11 mouse cellular contexts compared by ENCODE assay signal in genomic region chr2:4449860-4450480, GRCm38 (mm10).
DNase-seq lines count a peak whose midpoint lies in the region; ATAC-seq and TF ChIP-seq lines count a peak whose summit lies in the region.
"Had no signal": no experiment of that assay in that cellular context is flagged by ENCODE, and none has a peak within 500 bp of the region (broad histone marks: within the 10 kb centered on the region; RNA-seq: fewer than 3 reads in every experiment).

No protein-coding gene starts in this region.

- H3K9me3 ChIP-seq in hindbrain, postnatal 0 days (ENCODE audit: low read length): no peaks in the 10 kb centered on the region
- H3K9me3 ChIP-seq in hindbrain, embryonic 10.5 days: no peaks in the 10 kb centered on the region
- no peaks in the 10 kb centered on the region for H3K9me3 ChIP-seq in lung, embryonic 14.5 days (ENCODE audit: low read depth, low read length)
- 0 out of 2 replicates have a peak, but pooled peaks cover 3% of the 10 kb centered on the region for H3K9me3 ChIP-seq in heart, embryonic 13.5 days
- H3K9me3 ChIP-seq in limb, embryonic 14.5 days (ENCODE audit: control insufficient read depth, low read length): no peaks in the 10 kb centered on the region

- no peak for TF ChIP-seq POLR2A in limb, embryonic 14.5 days (IDR thresholded peaks at IDR 0.05; ENCODE audit: borderline replicate concordance, extremely low read depth, insufficient read depth, insufficient read length)

- peak; percentile 33 for DNase-seq in hindbrain, postnatal 0 days (ENCODE audit: low spot score)
- DNase-seq in hindbrain, embryonic 10.5 days (ENCODE audit: low spot score): no peak
- DNase-seq in lung, embryonic 14.5 days: peak; percentile 84
- no peak for DNase-seq in lung, postnatal 25 days (ENCODE audit: low spot score)
- peak; percentile 57 for DNase-seq in limb, embryonic 14.5 days (ENCODE audit: low spot score)
- no peak for DNase-seq in left cerebral cortex, adult 18-20 months (ENCODE audit: low spot score in 2 of 2)
- DNase-seq in embryo, embryonic 10 days (ENCODE audit: low spot score): no peak
- DNase-seq: cerebellum, postnatal 25 days; midbrain, embryonic 14.5 days; thymus, adult 18-20 months had no signal

- no peaks in the 10 kb centered on the region for H3K27me3 ChIP-seq in hindbrain, postnatal 0 days (ENCODE audit: insufficient read depth, low read length)
- no peaks in the 10 kb centered on the region for H3K27me3 ChIP-seq in hindbrain, embryonic 10.5 days (ENCODE audit: insufficient read depth, poor library complexity, severe bottlenecking)
- H3K27me3 ChIP-seq in lung, embryonic 14.5 days (ENCODE audit: insufficient read depth, low read length): no peaks in the 10 kb centered on the region
- no peaks in the 10 kb centered on the region for H3K27me3 ChIP-seq in heart, embryonic 13.5 days (replicated peaks)
- H3K27me3 ChIP-seq in limb, embryonic 14.5 days (ENCODE audit: control insufficient read depth, insufficient read depth, low read length): no peaks in the 10 kb centered on the region

- no peak overlapping the region for H3K4me3 ChIP-seq in hindbrain, postnatal 0 days (ENCODE audit: low read length)
- no peak overlapping the region for H3K4me3 ChIP-seq in hindbrain, embryonic 10.5 days
- H3K4me3 ChIP-seq in lung, embryonic 14.5 days (ENCODE audit: low read depth, low read length): no peak overlapping the region
- H3K4me3 ChIP-seq in heart, embryonic 13.5 days: no peak overlapping the region
- H3K4me3 ChIP-seq in limb, embryonic 14.5 days (replicated peaks; ENCODE audit: low read length): no peak overlapping the region

- TF ChIP-seq CTCF in hindbrain, postnatal 0 days (IDR thresholded peaks at IDR 0.05; ENCODE audit: low read depth): no peak
- no peak for TF ChIP-seq CTCF in lung, embryonic 14.5 days (IDR thresholded peaks at IDR 0.05; ENCODE audit: low read depth)

- no peak for ATAC-seq in hindbrain, postnatal 0 days
- ATAC-seq in lung, embryonic 14.5 days (ENCODE audit: insufficient read depth): peak; percentile 35; the same call in 1 of the 2 replicates
- ATAC-seq in heart, embryonic 13.5 days (ENCODE audit: extremely low read depth, insufficient number of reproducible peaks, low FRiP score, low TSS enrichment): no peak
- no peak; the same call in 1 of the 2 replicates for ATAC-seq in limb, embryonic 14.5 days (ENCODE audit: low FRiP score, low read depth)

- H3K36me3 ChIP-seq in hindbrain, postnatal 0 days (ENCODE audit: insufficient read depth, low read length): no peaks in the 10 kb centered on the region
- peaks cover 15% of the 10 kb centered on the region for H3K36me3 ChIP-seq in hindbrain, embryonic 10.5 days
- H3K36me3 ChIP-seq in lung, embryonic 14.5 days (ENCODE audit: insufficient read depth): no peaks in the 10 kb centered on the region
- H3K36me3 ChIP-seq in heart, embryonic 13.5 days: no peaks in the 10 kb centered on the region
- 0 out of 2 replicates have a peak, but pooled peaks cover 5% of the 10 kb centered on the region for H3K36me3 ChIP-seq in limb, embryonic 14.5 days (ENCODE audit: control insufficient read depth, insufficient read depth, low read length)

- WGBS in hindbrain, postnatal 0 days: 64% methylated on average over 12 of the region's 12 CpGs
- WGBS in hindbrain, embryonic 10.5 days: 88% methylated on average over 12 of the region's 12 CpGs
- 59% methylated on average over 12 of the region's 12 CpGs for WGBS in lung, embryonic 14.5 days
- 56% methylated on average over 12 of the region's 12 CpGs for WGBS in heart, embryonic 13.5 days
- WGBS in limb, embryonic 14.5 days: 46% methylated on average over 12 of the region's 12 CpGs

- H3K27ac ChIP-seq in hindbrain, postnatal 0 days: no peak overlapping the region
- no peak overlapping the region for H3K27ac ChIP-seq in hindbrain, embryonic 10.5 days
- H3K27ac ChIP-seq in lung, embryonic 14.5 days (ENCODE audit: low read depth): no peak overlapping the region
- H3K27ac ChIP-seq in heart, embryonic 13.5 days (replicated peaks): 0 out of 2 replicates have a peak overlapping the region, but pooled peaks have one; percentile 34
- H3K27ac ChIP-seq in limb, embryonic 14.5 days (replicated peaks; ENCODE audit: low read depth, low read length): peak overlapping the region; percentile 45; the same call in 1 of the 2 replicates

- peaks cover 13% of the 10 kb centered on the region; the same call in 1 of the 2 replicates for H3K4me1 ChIP-seq in hindbrain, postnatal 0 days (ENCODE audit: insufficient read depth, low read length)
- H3K4me1 ChIP-seq in hindbrain, embryonic 10.5 days (replicated peaks): peaks cover 48% of the 10 kb centered on the region
- peaks cover 8% of the 10 kb centered on the region; the same call in 1 of the 2 replicates for H3K4me1 ChIP-seq in lung, embryonic 14.5 days (ENCODE audit: insufficient read depth)
- peaks cover 79% of the 10 kb centered on the region for H3K4me1 ChIP-seq in heart, embryonic 13.5 days
- peaks cover 47% of the 10 kb centered on the region for H3K4me1 ChIP-seq in limb, embryonic 14.5 days (ENCODE audit: control insufficient read depth, insufficient read depth, low read length)

- H3K4me2 ChIP-seq in hindbrain, postnatal 0 days (ENCODE audit: low read depth, low read length): no peak overlapping the region
- no peak overlapping the region for H3K4me2 ChIP-seq in lung, embryonic 14.5 days
- no peak overlapping the region for H3K4me2 ChIP-seq in heart, embryonic 13.5 days
- H3K4me2 ChIP-seq in limb, embryonic 14.5 days (replicated peaks; ENCODE audit: low read depth, low read length, severe bottlenecking): no peak overlapping the region

- no peak overlapping the region for H3K9ac ChIP-seq in hindbrain, postnatal 0 days (replicated peaks; ENCODE audit: low read length)
- H3K9ac ChIP-seq in lung, embryonic 14.5 days: no peak overlapping the region
- H3K9ac ChIP-seq in heart, embryonic 13.5 days: no peak overlapping the region
- no peak overlapping the region for H3K9ac ChIP-seq in limb, embryonic 14.5 days (ENCODE audit: low read depth, low read length, severe bottlenecking)

Comparison
In these comparisons a context has a peak if more than half of its experiments do, and no peak if none do; other contexts are left out.
1. DNase-seq: peak in hindbrain, postnatal 0 days (single experiment), lung, embryonic 14.5 days (single experiment) and limb, embryonic 14.5 days (single experiment); none in hindbrain, embryonic 10.5 days (single experiment), lung, postnatal 25 days (single experiment), left cerebral cortex, adult 18-20 months (0 of 2) and embryo, embryonic 10 days (single experiment).
2. H3K27ac ChIP-seq: peak in heart, embryonic 13.5 days (single experiment) and limb, embryonic 14.5 days (single experiment); none in hindbrain, postnatal 0 days (single experiment), hindbrain, embryonic 10.5 days (single experiment) and lung, embryonic 14.5 days (single experiment).